Mouse (Mus musculus) cerebellum, adult 2 months (tissue): ENCODE measurements at regions not wholly inside any gene's neighbourhood (a gene's known extent, or its start where the extent isn't known, plus 50 kb on each side); places are given as distances from the start of the nearest gene placed in this dataset.

ENCODE experiments used
- DNase-seq, 2 experiments: peaks; one replicate each; pipeline ENCODE4 v3.0.0; 2021
- H3K27ac ChIP-seq: fragments of 200-500 bp; 2 replicates; pipeline ENCODE4 v1.5.1; 2012; ENCODE audit warnings: low read length, control low read depth, inconsistent platforms; ENCODE audit not compliant: insufficient read depth
- H3K27me3 ChIP-seq: fragments of 200-500 bp; 2 replicates; pipeline ENCODE4 v1.6.1; 2012; ENCODE audit warnings: inconsistent platforms, mild to moderate bottlenecking, low read length, moderate library complexity; ENCODE audit not compliant: control insufficient read depth, insufficient read depth
- H3K4me1 ChIP-seq: fragments of 200-500 bp; 2 replicates; pipeline ENCODE4 v1.6.1; 2011; ENCODE audit warnings: low read length; ENCODE audit not compliant: control insufficient read depth, insufficient read depth
- H3K4me3 ChIP-seq: fragments of 200-500 bp; replicated peaks from 2 replicates; pipeline ENCODE3; 2011; ENCODE audit warnings: mild to moderate bottlenecking, low read depth, low read length, control low read depth; ENCODE audit not compliant: insufficient read depth
- CTCF ChIP-seq: fragments of 200-500 bp; IDR thresholded peaks from 2 replicates; pipeline ENCODE4 v1.5.1; 2011; ENCODE audit warnings: low read depth, mild to moderate bottlenecking, control low read depth, low read length, moderate library complexity, borderline replicate concordance; ENCODE audit not compliant: insufficient read depth
- POLR2A ChIP-seq: fragments of 200-500 bp; IDR thresholded peaks from 2 replicates; pipeline ENCODE4 v1.6.1; 2011; ENCODE audit warnings: low read length, control low read depth, borderline replicate concordance; ENCODE audit not compliant: insufficient read depth
- WGBS: fragments of 180-500 bp; shearing (Covaris S2); methylation state at CpG from one replicate; pipeline ENCODE4 v1.1.7; 2018; 5-methylcytosine and 5-hydroxymethylcytosine counted together

GRCm38 (mm10) chr7:69062094-69062493, 313.1 kb upstream of the Arrdc4 start:
- Histone ChIP-seq H3K4me1 (no peaks in the 10 kb centered on the region), H3K27ac (no peak overlapping the region), H3K27me3 (no peaks in the 10 kb centered on the region), H3K4me3 (no peak overlapping the region)
- no peak for DNase-seq
- no peak for TF ChIP-seq POLR2A
- no peak for TF ChIP-seq CTCF
- WGBS: 15% methylated on average over 8 of the region's 8 CpGs

GRCm38 (mm10) chr7:69061242-69061641, 312.2 kb upstream of the Arrdc4 start:
- Histone ChIP-seq H3K4me1 (no peaks in the 10 kb centered on the region), H3K27me3 (no peaks in the 10 kb centered on the region), H3K27ac (no peak overlapping the region), H3K4me3 (no peak overlapping the region)
- TF ChIP-seq CTCF (no peak), POLR2A (no peak)
- WGBS: 64% methylated on average over 4 of the region's 4 CpGs
- DNase-seq: no peak

GRCm38 (mm10) chr7:69016575-69016974, 267.5 kb upstream of the Arrdc4 start:
- WGBS: 44% methylated on average over 8 of the region's 8 CpGs
- no peaks in the 10 kb centered on the region for H3K4me1 ChIP-seq
- H3K27me3 ChIP-seq: no peaks in the 10 kb centered on the region

GRCm38 (mm10) chr7:69015047-69015446, 266.0 kb upstream of the Arrdc4 start:
- Histone ChIP-seq H3K4me1 (no peaks in the 10 kb centered on the region), H3K27ac (no peak overlapping the region), H3K4me3 (no peak overlapping the region), H3K27me3 (no peaks in the 10 kb centered on the region)
- TF ChIP-seq CTCF (no peak), POLR2A (no peak)
- no peak for DNase-seq
- WGBS: 88% methylated on average over 4 of the region's 4 CpGs

More at GRCm38 (mm10) chr7:69016575-69016974, 267.5 kb upstream of the Arrdc4 start:
- no peak overlapping the region for H3K4me3 ChIP-seq
- no peak for DNase-seq
- no peak overlapping the region for H3K27ac ChIP-seq
- no peak for TF ChIP-seq POLR2A
- TF ChIP-seq CTCF: no peak

- Histone ChIP-seq H3K4me3 (no peak overlapping the region), H3K4me1 (no peaks in the 10 kb centered on the region), H3K27ac (no peak overlapping the region), H3K27me3 (no peaks in the 10 kb centered on the region)
- TF ChIP-seq POLR2A: no peak
- WGBS: 84% methylated on average over 10 of the region's 10 CpGs
- no peak for DNase-seq
These were observed 258.2 kb upstream of the Arrdc4 start for GRCm38 (mm10) chr7:69007237-69007636.

- no peaks in the 10 kb centered on the region for H3K27me3 ChIP-seq
- H3K27ac ChIP-seq: no peak overlapping the region
- no peaks in the 10 kb centered on the region for H3K4me1 ChIP-seq
- H3K4me3 ChIP-seq: no peak overlapping the region
- 86% methylated on average over 4 of the region's 4 CpGs for WGBS
- DNase-seq: no peak
- TF ChIP-seq CTCF: no peak
- TF ChIP-seq POLR2A: no peak
These were observed 239.0 kb upstream of the Arrdc4 start for GRCm38 (mm10) chr7:68988061-68988460.

GRCm38 (mm10) chr7:68983937-68984336, 234.9 kb upstream of the Arrdc4 start:
- TF ChIP-seq CTCF: no peak
- TF ChIP-seq POLR2A: no peak
- WGBS: 20% methylated on average over 1 of the region's 1 CpGs
- H3K4me1 ChIP-seq: no peaks in the 10 kb centered on the region
- H3K4me3 ChIP-seq: no peak overlapping the region
- H3K27me3 ChIP-seq: no peaks in the 10 kb centered on the region
- DNase-seq: no peak
- no peak overlapping the region for H3K27ac ChIP-seq

GRCm38 (mm10) chr7:68982914-68983502, 234.0 kb upstream of the Arrdc4 start:
- no peak for DNase-seq
- TF ChIP-seq POLR2A (no peak), CTCF (no peak)
- Histone ChIP-seq H3K4me1 (no peaks in the 10 kb centered on the region), H3K27ac (no peak overlapping the region), H3K4me3 (no peak overlapping the region), H3K27me3 (no peaks in the 10 kb centered on the region)
- 76% methylated on average over 10 of the region's 10 CpGs for WGBS

GRCm38 (mm10) chr7:68978576-68978975, 229.5 kb upstream of the Arrdc4 start:
- TF ChIP-seq POLR2A: no peak
- no peak for TF ChIP-seq CTCF
- no peaks in the 10 kb centered on the region; the same call in 1 of the 2 replicates for H3K27me3 ChIP-seq
- no peak for DNase-seq
- no peak overlapping the region for H3K27ac ChIP-seq
- H3K4me1 ChIP-seq: no peaks in the 10 kb centered on the region
- WGBS: 53% methylated on average over 4 of the region's 4 CpGs
- H3K4me3 ChIP-seq: no peak overlapping the region
